Mouse (Mus musculus) MEL (cell line): ENCODE results near the gene Slc5a11.

ENCODE experiments used
- CTCF ChIP-seq, 3 experiments: IDR thresholded peaks in 2 of 3; conservative IDR thresholded peaks in 1 of 3; 2 replicates each; pipeline ENCODE4 v1.5.1; 2011 to 2012; ENCODE audit warnings: low read length in 3 of 3, low read depth in 2 of 3, mild to moderate bottlenecking in 2 of 3, improper control_type of control experiment in 1 of 3, inconsistent platforms in 1 of 3, mixed read lengths in 1 of 3, moderate library complexity in 1 of 3; ENCODE audit not compliant: control insufficient read depth in 1 of 3, insufficient read depth in 1 of 3, poor library complexity in 1 of 3, severe bottlenecking in 1 of 3
- MEF2A ChIP-seq: IDR thresholded peaks from 2 replicates; pipeline ENCODE4 v1.6.1; 2014; ENCODE audit warnings: low read depth, mild to moderate bottlenecking, inconsistent platforms, low read length, improper control_type of control experiment; ENCODE audit not compliant: poor library complexity, insufficient replicate concordance, severe bottlenecking; ENCODE audit errors: extremely low read depth
- TBP ChIP-seq: IDR thresholded peaks from 2 replicates; pipeline ENCODE4 v1.8.0; 2011; ENCODE audit warnings: low read depth, low read length, improper control_type of control experiment
- ZKSCAN1 ChIP-seq: IDR thresholded peaks from 2 replicates; pipeline ENCODE4 v1.6.1; 2012; ENCODE audit warnings: low read depth, mild to moderate bottlenecking, inconsistent platforms, low read length, improper control_type of control experiment, moderate library complexity

GRCm38 (mm10) chr7:123209864-123210263 is 4.7 kb upstream of the Slc5a11 start:
- TF ChIP-seq TBP (no peak), CTCF (IDR thresholded peaks at IDR 0.05 in 2 of 3, conservative IDR thresholded peaks at IDR 0.05 in 1 of 3; ENCODE audit: control insufficient read depth in 1 of 3, insufficient read depth in 1 of 3, low read depth in 2 of 3, low read length in 3 of 3, poor library complexity in 1 of 3, severe bottlenecking in 1 of 3) (no peak), ZKSCAN1 (no peak), MEF2A (no peak)
